Mouse (Mus musculus) liver, embryonic 16.5 days (tissue): ENCODE data around the gene Adgre4. TPM values are rescaled to one million over a fixed set of nuclear protein-coding genes. Genes with fewer than 3 reads are reported as not detected.
"Not testable (repeated sequence)": the region's sequence is repeated elsewhere in the genome, so short reads cannot be mapped to it uniquely, and the experiment has no call there.

ENCODE experiments used
- ATAC-seq: fragments of 200-750 bp; cut with Nextera tagmentation; 2 replicates; pipeline ENCODE4 v1.8.0; 2017; ENCODE audit warnings: low read depth, mild to moderate bottlenecking, moderate number of reproducible peaks, moderate library complexity
- H3K27ac ChIP-seq: fragments of 300-500 bp; sonication (generic); 2 replicates; pipeline ENCODE4 v1.5.1; 2014; ENCODE audit warnings: mild to moderate bottlenecking, low read length
- H3K27me3 ChIP-seq: fragments of 300-500 bp; sonication (generic); 2 replicates; pipeline ENCODE4 v1.6.1; 2014; ENCODE audit warnings: low read depth, low read length, mixed read lengths; ENCODE audit not compliant: control insufficient read depth, insufficient read depth
- H3K36me3 ChIP-seq: fragments of 300-500 bp; sonication (generic); 2 replicates; pipeline ENCODE4 v1.6.1; 2014; ENCODE audit warnings: mild to moderate bottlenecking; ENCODE audit not compliant: control insufficient read depth, insufficient read depth
- H3K4me1 ChIP-seq: fragments of 300-500 bp; sonication (generic); 2 replicates; pipeline ENCODE4 v1.6.1; 2014; ENCODE audit warnings: low read depth, low read length, mixed read lengths; ENCODE audit not compliant: control insufficient read depth
- H3K4me2 ChIP-seq: fragments of 300-500 bp; sonication (generic); 2 replicates; pipeline ENCODE4 v1.6.1; 2014; ENCODE audit warnings: low read depth, low read length, mixed read lengths
- H3K4me3 ChIP-seq: fragments of 300-500 bp; sonication (generic); 2 replicates; pipeline ENCODE4 v1.5.1; 2014; ENCODE audit warnings: low read depth, mild to moderate bottlenecking, low read length
- H3K9ac ChIP-seq: fragments of 300-500 bp; sonication (generic); 2 replicates; pipeline ENCODE4 v1.6.1; 2014; ENCODE audit warnings: low read depth, low read length
- H3K9me3 ChIP-seq: fragments of 300-500 bp; sonication (generic); replicated peaks from 2 replicates; pipeline ENCODE4 v1.6.1; 2016; ENCODE audit warnings: low read length; ENCODE audit not compliant: control insufficient read depth
- WGBS: fragments of 180-500 bp; shearing (Covaris S2); extraction: QIAGEN DNeasy Blood & Tissue Kit; methylation state at CpG from one replicate; pipeline ENCODE4 v1.1.7; 2014; ENCODE audit not compliant: insufficient replicate concordance; 5-methylcytosine and 5-hydroxymethylcytosine counted together
- polyA plus RNA-seq: library from polyadenylated mRNA; unstranded; fragments of >200 nt; fragmentation: Nextera tagmentation; extraction: Ambion mirVana; gene quantifications from 2 replicates; pipeline ENCODE4 v1.2.1, GENCODE M21; 2015

Gene Adgre4
- polyA plus RNA-seq, 1 experiment from 2014 or later, result 2.2 TPM

DNA sequence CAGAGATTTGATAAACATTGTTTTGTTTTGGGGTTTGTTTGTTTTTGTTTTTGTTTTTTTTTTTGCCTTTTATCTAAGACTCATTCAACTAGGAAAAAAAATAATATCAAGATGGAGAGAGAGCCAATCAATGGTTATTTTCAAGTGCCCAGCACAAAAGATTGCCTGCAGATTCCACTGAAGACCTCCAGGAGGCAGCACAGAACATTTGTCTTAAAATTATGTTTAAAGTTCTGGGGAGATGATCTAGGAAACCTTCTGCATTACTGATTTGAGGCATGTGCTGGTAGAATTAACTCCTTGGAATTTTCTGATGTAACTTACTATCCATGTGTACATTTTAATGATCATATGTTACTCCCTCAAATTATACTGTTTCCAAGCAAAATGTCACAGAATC is 63.9 kb downstream of the Adgre4 start:
- ATAC-seq, result no peak
- Histone ChIP-seq H3K4me2 (no peak overlapping the region), H3K27me3 (no peaks in the 10 kb centered on the region), H3K4me3 (no peak overlapping the region), H3K27ac (no peak overlapping the region), H3K4me1 (no peaks in the 10 kb centered on the region), H3K9ac (no peak overlapping the region), H3K9me3 (no peaks in the 10 kb centered on the region), H3K36me3 (no peaks in the 10 kb centered on the region)

DNA sequence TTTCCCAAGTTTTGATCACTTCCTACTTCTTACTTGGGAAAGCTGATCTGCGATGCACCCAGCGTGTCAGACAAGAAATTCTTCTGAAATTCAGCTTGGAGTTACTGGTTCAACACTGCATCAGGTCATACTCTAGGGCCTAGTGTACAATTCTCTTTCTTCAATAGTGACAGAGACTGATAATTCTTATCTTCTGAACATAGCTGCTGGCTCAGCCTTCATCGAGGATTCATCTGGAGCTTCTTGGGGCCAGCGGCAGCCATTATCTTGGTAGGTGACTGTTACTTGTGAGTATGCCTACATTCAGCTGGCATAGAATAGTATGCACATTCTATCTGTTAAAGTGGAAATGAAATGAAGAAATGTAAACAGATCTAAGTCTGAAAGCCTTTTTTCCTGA is 67.1 kb downstream of the Adgre4 start:
- Histone ChIP-seq H3K27ac (no peak overlapping the region), H3K4me3 (no peak overlapping the region), H3K36me3 (no peaks in the 10 kb centered on the region), H3K27me3 (no peaks in the 10 kb centered on the region), H3K4me1 (no peaks in the 10 kb centered on the region), H3K9ac (no peak overlapping the region), H3K9me3 (no peaks in the 10 kb centered on the region), H3K4me2 (no peak overlapping the region)
- ATAC-seq, result no peak
- 61% methylated on average over 4 of the region's 4 CpGs for WGBS

DNA sequence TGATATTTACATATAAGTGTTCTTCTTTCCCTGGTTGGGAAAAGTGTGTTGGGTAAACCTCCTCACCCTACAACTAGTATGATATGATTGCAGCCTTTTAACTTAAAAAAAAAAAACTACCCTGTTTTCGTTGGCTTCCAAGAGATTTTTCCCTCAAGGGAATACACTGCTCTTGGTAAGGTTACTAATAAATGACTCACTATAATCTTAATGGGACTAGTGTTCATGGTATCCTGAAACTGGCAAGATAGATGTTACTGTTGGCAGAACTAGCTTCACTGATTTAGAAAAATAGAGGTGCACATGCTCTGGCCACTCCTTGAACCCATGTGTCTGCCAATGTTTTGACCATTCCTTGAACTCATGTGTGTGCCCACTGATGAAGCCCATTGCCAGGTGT is 71.8 kb downstream of the Adgre4 start:
- Histone ChIP-seq H3K36me3 (no peaks in the 10 kb centered on the region), H3K9ac (no peak overlapping the region), H3K4me3 (no peak overlapping the region), H3K27ac (no peak overlapping the region), H3K27me3 (no peaks in the 10 kb centered on the region), H3K4me1 (no peaks in the 10 kb centered on the region), H3K9me3 (no peaks in the 10 kb centered on the region), H3K4me2 (no peak overlapping the region)
- ATAC-seq, result no peak
- WGBS, result 60% methylated on average over 1 of the region's 1 CpGs

DNA sequence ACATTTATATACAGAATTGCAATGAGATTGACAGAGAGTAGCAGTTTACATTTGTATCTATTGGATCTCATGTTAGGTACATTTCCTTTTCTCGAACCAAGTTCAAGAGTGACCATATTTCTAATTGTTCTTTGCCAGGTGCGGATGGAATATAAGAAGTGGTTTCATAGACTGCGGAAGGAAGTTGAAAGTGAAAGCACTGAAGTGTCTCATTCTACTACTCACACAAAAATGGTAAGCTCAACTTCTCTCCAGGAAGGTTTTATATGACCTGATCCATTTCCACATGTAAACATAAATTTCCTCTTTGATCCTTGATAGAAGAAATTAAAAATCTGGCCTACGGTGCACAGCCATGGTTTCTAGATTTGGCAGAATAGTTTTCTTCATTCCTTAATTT is 93.3 kb downstream of the Adgre4 start:
- WGBS, result 77% methylated on average over 4 of the region's 4 CpGs
- Histone ChIP-seq H3K4me2 (no peak overlapping the region), H3K9ac (no peak overlapping the region), H3K9me3 (no peaks in the 10 kb centered on the region), H3K36me3 (no peaks in the 10 kb centered on the region), H3K27me3 (no peaks in the 10 kb centered on the region), H3K4me1 (no peaks in the 10 kb centered on the region), H3K4me3 (no peak overlapping the region), H3K27ac (no peak overlapping the region)
- ATAC-seq, result no peak

DNA sequence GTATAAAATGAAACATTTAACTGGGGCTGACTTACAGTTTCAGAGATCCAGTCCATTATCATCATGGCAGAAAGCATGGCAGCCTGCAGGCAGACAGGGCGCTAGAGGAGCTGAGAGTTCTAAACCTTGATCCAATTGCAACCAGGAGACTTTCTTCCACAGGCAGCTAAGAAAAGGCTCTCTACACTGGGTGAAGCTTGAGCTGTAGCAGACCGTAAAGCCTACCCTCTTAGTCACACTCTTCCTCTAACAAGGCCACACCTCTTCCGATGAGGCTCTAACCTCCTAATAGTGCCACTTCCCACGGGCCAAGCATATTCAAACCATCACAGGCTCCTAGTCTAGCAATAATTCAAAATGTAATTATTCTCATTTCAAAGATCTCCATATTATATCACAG is 127.4 kb downstream of the Adgre4 start:
- no peaks in the 10 kb centered on the region for H3K27me3 ChIP-seq
- peaks cover 6% of the 10 kb centered on the region for H3K4me1 ChIP-seq
- H3K4me3 ChIP-seq, result no peak overlapping the region
- no peak for ATAC-seq
- no peak overlapping the region for H3K4me2 ChIP-seq
- H3K27ac ChIP-seq, result no peak overlapping the region
- no peak overlapping the region for H3K9ac ChIP-seq
- H3K9me3 ChIP-seq, result no peaks in the 10 kb centered on the region
- no peaks in the 10 kb centered on the region for H3K36me3 ChIP-seq
- 79% methylated on average over 4 of the region's 4 CpGs for WGBS

DNA sequence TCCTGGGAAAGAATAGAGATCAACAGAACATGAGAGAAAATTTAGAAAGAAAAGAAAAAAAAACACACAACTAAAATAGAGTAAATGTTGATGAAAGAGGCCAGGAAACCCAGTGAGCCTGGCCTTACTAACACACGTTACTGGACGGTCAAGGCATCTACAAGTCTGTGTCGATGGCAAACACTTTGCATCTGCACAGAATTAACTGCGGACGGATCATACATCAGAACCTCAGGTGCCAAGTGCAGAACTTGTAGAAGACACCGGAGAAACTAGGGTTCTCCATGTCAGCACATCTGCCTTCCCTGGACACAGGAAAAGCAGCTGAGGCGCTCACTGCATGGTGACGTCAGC is 128.5 kb downstream of the Adgre4 start:
- H3K27me3 ChIP-seq, H3K9me3 ChIP-seq, H3K36me3 ChIP-seq, ATAC-seq, H3K4me1 ChIP-seq: not testable (repeated sequence)
- H3K4me2 ChIP-seq, result peak overlapping the region; percentile 73
- peak overlapping the region; percentile 5; the same call in 1 of the 2 replicates for H3K9ac ChIP-seq
- 0 out of 2 replicates have a peak overlapping the region, but pooled peaks have one; percentile 23 for H3K27ac ChIP-seq
- under 1% methylated on average over 6 of the region's 8 CpGs for WGBS
- H3K4me3 ChIP-seq, result peak overlapping the region; percentile 69

DNA sequence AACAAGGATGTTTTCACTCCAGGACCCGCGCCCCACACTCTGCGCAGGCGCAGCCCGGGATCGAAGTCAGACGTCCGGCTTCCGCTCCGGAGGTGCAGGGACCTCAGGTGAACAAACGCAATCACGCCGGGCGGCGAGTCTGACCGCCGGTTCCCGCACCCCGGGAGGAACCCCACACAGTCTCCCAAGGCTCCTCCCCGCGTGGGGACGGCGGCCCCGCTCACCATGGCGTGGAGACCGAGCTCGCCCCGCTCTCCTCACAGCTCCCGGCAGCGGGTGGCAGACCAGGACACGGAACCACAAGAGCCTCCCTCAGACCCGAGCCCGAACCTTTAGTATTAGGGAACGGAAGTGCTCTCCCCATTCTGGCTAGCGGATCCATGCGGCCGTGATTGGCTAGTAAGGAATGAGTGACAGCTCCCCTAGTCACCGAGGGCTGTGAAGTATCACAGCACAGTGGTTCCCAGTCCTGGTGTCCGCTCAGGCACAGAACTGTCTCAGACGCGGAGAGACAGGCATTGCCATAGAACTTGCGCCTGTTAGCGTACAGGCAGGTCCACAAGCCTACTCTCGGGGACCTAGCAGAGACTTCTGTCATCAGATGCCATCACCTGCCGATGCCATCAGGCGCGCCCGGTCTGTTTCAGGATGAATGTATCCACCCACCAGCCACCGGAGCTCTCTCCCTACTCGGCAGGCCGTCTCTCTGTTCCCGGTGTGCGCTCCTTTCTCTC is 129.0 kb downstream of the Adgre4 start, which contains the start of gene Zfp119a:
TSS of gene Zfp119a (minus strand) at position 295 of the 734 bp plus-strand sequence.
- not testable (repeated sequence) for H3K4me1 ChIP-seq

DNA sequence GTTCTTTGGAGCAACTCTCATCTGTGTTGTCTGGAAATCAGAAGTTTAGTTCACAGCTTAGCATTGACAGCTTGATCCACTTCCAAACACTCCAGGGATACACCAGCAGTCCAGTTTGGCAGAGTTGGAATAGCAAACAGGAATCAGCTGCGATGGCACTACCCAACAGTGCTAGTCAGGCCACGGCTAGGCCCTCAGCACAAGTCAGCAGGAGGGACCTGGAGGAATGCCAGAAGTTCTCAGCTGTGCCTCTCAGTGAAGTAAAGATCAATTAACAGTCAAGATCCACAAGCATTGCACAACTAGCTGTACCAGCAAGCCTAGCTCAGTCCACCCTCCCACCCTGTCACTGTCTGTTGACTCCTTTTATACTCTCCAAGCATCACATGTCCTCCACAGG is 133.8 kb downstream of the Adgre4 start:
- Histone ChIP-seq H3K4me1 (peaks cover 2% of the 10 kb centered on the region), H3K36me3 (no peaks in the 10 kb centered on the region), H3K4me3 (no peak overlapping the region), H3K9ac (no peak overlapping the region), H3K27me3 (peaks cover 3% of the 10 kb centered on the region), H3K4me2 (no peak overlapping the region), H3K9me3 (no peaks in the 10 kb centered on the region), H3K27ac (no peak overlapping the region)
- peak; percentile 47 for ATAC-seq
- WGBS, result 26% methylated on average over 2 of the region's 2 CpGs

More for the DNA sequence above, 129.0 kb downstream of the Adgre4 start, which contains the start of gene Zfp119a:
- Histone ChIP-seq H3K27ac (peak within 1 kb of the TSS; percentile 61; the same call in 1 of the 2 replicates), H3K4me2 (peak within 1 kb of the TSS; percentile 73), H3K4me3 (peak within 1 kb of the TSS; percentile 69), H3K9ac (peak within 1 kb of the TSS; percentile 64)
- not testable (repeated sequence) for H3K36me3 ChIP-seq, H3K27me3 ChIP-seq, H3K9me3 ChIP-seq
- WGBS, result 0% methylated on average over 34 of the region's 53 CpGs
- ATAC-seq, result peak; percentile 96

DNA sequence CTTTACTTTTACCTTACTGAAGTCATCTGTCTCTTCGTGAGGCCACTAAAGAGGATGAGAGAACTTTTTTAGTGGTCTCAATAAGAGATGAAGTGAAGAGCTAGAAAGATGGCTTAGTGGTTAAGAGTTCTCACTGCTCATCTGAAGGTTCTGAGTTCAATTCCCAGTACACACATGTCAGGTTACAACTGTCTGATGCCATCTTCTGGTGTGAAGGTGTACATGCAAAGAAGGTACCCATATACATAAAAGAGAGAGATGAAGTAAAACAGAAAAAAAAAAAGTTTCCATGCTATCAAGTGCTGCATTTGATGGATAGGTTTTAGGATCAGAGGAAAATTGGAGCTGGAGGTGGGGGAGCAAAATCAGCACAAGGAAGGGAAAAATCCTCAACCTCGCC is 135.1 kb downstream of the Adgre4 start:
- Histone ChIP-seq H3K4me1 (no peaks in the 10 kb centered on the region), H3K4me2 (no peak overlapping the region), H3K27me3 (peaks cover 3% of the 10 kb centered on the region), H3K9me3 (no peaks in the 10 kb centered on the region), H3K9ac (no peak overlapping the region), H3K4me3 (no peak overlapping the region), H3K27ac (no peak overlapping the region), H3K36me3 (no peaks in the 10 kb centered on the region)
- no peak for ATAC-seq
- 38% methylated on average over 2 of the region's 2 CpGs for WGBS
